25 mouse cellular contexts compared by ENCODE assay signal in the genomic region with DNA sequence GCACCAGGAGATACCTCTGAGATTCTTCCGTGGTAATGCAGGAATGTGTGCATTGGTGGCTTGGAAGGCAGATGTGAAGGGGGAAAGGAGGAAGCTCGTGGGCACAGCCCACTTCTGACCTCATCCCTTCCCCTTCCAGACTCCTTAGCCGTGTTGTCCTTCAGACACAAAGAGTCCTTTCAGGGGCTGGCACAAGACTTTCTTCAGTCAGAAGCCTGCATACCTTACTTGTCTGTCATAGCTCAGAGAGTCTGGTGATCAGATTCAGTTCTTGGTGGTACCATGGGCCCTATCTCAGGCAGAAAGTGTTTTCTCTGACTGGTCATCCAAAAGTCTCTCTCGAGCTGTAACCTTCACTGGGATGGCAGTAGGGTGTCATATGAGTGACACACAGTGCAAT.
DNase-seq lines count a peak whose midpoint lies in the region; ATAC-seq and TF ChIP-seq lines count a peak whose summit lies in the region.
"Had no signal": no experiment of that assay in that cellular context is flagged by ENCODE, and none has a peak within 500 bp of the region (broad histone marks: within the 10 kb centered on the region; RNA-seq: fewer than 3 reads in every experiment).

No protein-coding gene starts in this region.

- no peak for DNase-seq in left cerebral cortex, adult 2 months (ENCODE audit: extremely low spot score in 1 of 2, low spot score in 2 of 2)
- DNase-seq in left cerebral cortex, postnatal 14 days (ENCODE audit: low spot score in 2 of 2) = no peak
- DNase-seq in 3T3-L1 (ENCODE audit: low read depth, low spot score) = peak; percentile 67
- DNase-seq in forebrain, embryonic 14.5 days (ENCODE audit: low spot score) = no peak
- no peak for DNase-seq in urinary bladder, postnatal 4 days (ENCODE audit: low spot score in 2 of 2)
- DNase-seq: adrenal gland, adult 2 months; B cell, adult 2 months; cerebellum, adult 11 months; cerebellum, adult 9-11 months; heart, postnatal 4 days; kidney, adult 18-20 months; kidney, postnatal 4 days; liver, embryonic 13.5 days; lung, adult 2 months; lung, postnatal 36 days; thymus, adult 18-20 months; thymus, postnatal 4 days had no signal

- no peaks in the 10 kb centered on the region for H3K9me3 ChIP-seq in forebrain, embryonic 12.5 days
- H3K9me3 ChIP-seq in forebrain, embryonic 15.5 days = no peaks in the 10 kb centered on the region
- H3K9me3 ChIP-seq in forebrain, embryonic 14.5 days (replicated peaks; ENCODE audit: control insufficient read depth, low read length) = no peaks in the 10 kb centered on the region
- H3K9me3 ChIP-seq: embryonic facial prominence, embryonic 10.5 days; heart, embryonic 15.5 days; limb, embryonic 13.5 days; liver, embryonic 13.5 days had no signal

- H3K9ac ChIP-seq in forebrain, embryonic 12.5 days = no peak overlapping the region
- no peak overlapping the region for H3K9ac ChIP-seq in forebrain, embryonic 15.5 days (replicated peaks)
- peak overlapping the region; percentile 2; the same call in 1 of the 2 replicates for H3K9ac ChIP-seq in forebrain, embryonic 14.5 days (ENCODE audit: low read length)
- H3K9ac ChIP-seq: heart, embryonic 15.5 days; limb, embryonic 13.5 days; liver, embryonic 13.5 days had no signal

- no peak for TF ChIP-seq CTCF in left cerebral cortex, adult 2 months (IDR thresholded peaks at IDR 0.05)

- no peaks in the 10 kb centered on the region for H3K27me3 ChIP-seq in forebrain, embryonic 12.5 days
- H3K27me3 ChIP-seq in forebrain, embryonic 15.5 days = no peaks in the 10 kb centered on the region
- H3K27me3 ChIP-seq in forebrain, embryonic 14.5 days (replicated peaks; ENCODE audit: control insufficient read depth, insufficient read depth, low read length) = no peaks in the 10 kb centered on the region
- H3K27me3 ChIP-seq: CH12.LX; heart, embryonic 15.5 days; limb, embryonic 13.5 days; liver, embryonic 13.5 days had no signal

- WGBS in forebrain, embryonic 12.5 days = 32% methylated on average over 4 of the region's 4 CpGs
- WGBS in forebrain, embryonic 15.5 days = 44% methylated on average over 4 of the region's 4 CpGs
- 34% methylated on average over 4 of the region's 4 CpGs for WGBS in forebrain, embryonic 14.5 days

- intact Hi-C loops in left cerebral cortex, adult 2 months (cut with DNase I) = no loop called here
- intact Hi-C loops in left cerebral cortex, postnatal 14 days (cut with DNase I) = no loop called here

- H3K27ac ChIP-seq in forebrain, embryonic 12.5 days = peak overlapping the region; percentile 53
- no peak overlapping the region for H3K27ac ChIP-seq in forebrain, embryonic 15.5 days (replicated peaks)
- H3K27ac ChIP-seq in left cerebral cortex, adult 2 months = 0 out of 2 replicates have a peak overlapping the region, but pooled peaks have one; percentile 11
- no peak overlapping the region for H3K27ac ChIP-seq in forebrain, embryonic 14.5 days (ENCODE audit: low read depth, low read length)
- H3K27ac ChIP-seq: heart, embryonic 15.5 days; limb, embryonic 13.5 days; liver, embryonic 13.5 days had no signal

- peak overlapping the region; percentile 27 for H3K4me2 ChIP-seq in forebrain, embryonic 12.5 days
- no peak overlapping the region for H3K4me2 ChIP-seq in forebrain, embryonic 15.5 days (replicated peaks)
- H3K4me2 ChIP-seq in forebrain, embryonic 14.5 days (ENCODE audit: low read length) = peak overlapping the region; percentile 23
- H3K4me2 ChIP-seq: heart, embryonic 15.5 days; limb, embryonic 13.5 days; liver, embryonic 13.5 days had no signal

- ATAC-seq in forebrain, embryonic 12.5 days (ENCODE audit: low FRiP score) = no peak
- ATAC-seq in forebrain, embryonic 15.5 days (replicated peaks) = no peak
- no peak for ATAC-seq in forebrain, embryonic 14.5 days
- ATAC-seq: inflammation-experienced regulatory T-cells, adult 6 months had no signal

- peaks cover 52% of the 10 kb centered on the region for H3K4me1 ChIP-seq in forebrain, embryonic 12.5 days
- peaks cover 51% of the 10 kb centered on the region for H3K4me1 ChIP-seq in forebrain, embryonic 15.5 days
- H3K4me1 ChIP-seq in forebrain, embryonic 14.5 days (ENCODE audit: control insufficient read depth, insufficient read depth, low read length) = peaks cover 23% of the 10 kb centered on the region
- H3K4me1 ChIP-seq: heart, embryonic 15.5 days; liver, embryonic 13.5 days had no signal

- no peaks in the 10 kb centered on the region for H3K36me3 ChIP-seq in forebrain, embryonic 12.5 days (replicated peaks)
- no peaks in the 10 kb centered on the region for H3K36me3 ChIP-seq in forebrain, embryonic 15.5 days
- H3K36me3 ChIP-seq in forebrain, embryonic 14.5 days (ENCODE audit: control insufficient read depth, insufficient read depth, low read length) = no peaks in the 10 kb centered on the region
- H3K36me3 ChIP-seq: embryonic facial prominence, embryonic 10.5 days; G1E; heart, embryonic 15.5 days; limb, embryonic 13.5 days; liver, embryonic 13.5 days had no signal

- peak overlapping the region; percentile 14; the same call in 1 of the 2 replicates for H3K4me3 ChIP-seq in forebrain, embryonic 12.5 days (replicated peaks)
- no peak overlapping the region for H3K4me3 ChIP-seq in forebrain, embryonic 15.5 days
- no peak overlapping the region for H3K4me3 ChIP-seq in left cerebral cortex, adult 2 months
- H3K4me3 ChIP-seq in forebrain, embryonic 14.5 days (ENCODE audit: low read depth, low read length) = no peak overlapping the region
- H3K4me3 ChIP-seq: embryonic facial prominence, embryonic 10.5 days; heart, embryonic 15.5 days; limb, embryonic 13.5 days; liver, embryonic 13.5 days had no signal

Comparison
In these comparisons a context has a peak if more than half of its experiments do, and no peak if none do; other contexts are left out.
1. H3K27ac ChIP-seq: peak in forebrain, embryonic 12.5 days (single experiment) and left cerebral cortex, adult 2 months (single experiment); none in forebrain, embryonic 15.5 days (single experiment) and forebrain, embryonic 14.5 days (single experiment).